Mouse (Mus musculus): ENCODE measurements at regions not wholly inside any gene's neighbourhood (a gene's known extent, or its start where the extent isn't known, plus 50 kb on each side); places are given as distances from the start of the nearest gene placed in this dataset.

DNA sequence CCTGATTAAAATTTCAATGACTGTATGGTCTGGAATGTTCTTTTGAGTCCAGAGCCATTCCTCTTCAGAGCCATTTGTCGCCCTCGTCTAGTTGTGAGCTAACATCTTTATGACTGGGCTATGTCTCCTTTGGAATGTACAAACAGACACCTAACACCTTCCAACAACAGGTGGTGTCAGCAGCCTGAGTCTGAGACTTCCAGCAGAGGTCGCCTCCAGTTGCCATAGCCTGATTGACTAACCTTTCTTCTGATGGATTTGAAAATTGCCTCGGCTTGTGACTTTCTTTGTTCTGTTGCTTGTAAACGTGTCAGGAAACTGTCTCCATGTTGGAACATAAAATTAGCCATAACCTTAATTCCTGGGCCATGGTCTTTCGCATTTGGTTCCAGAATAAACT is 284.8 kb upstream of the Hs6st1 start:
- no peaks in the 10 kb centered on the region for H3K4me1 ChIP-seq (replicated peaks; ENCODE audit: control insufficient read depth, insufficient read depth, low read length)
- no peak overlapping the region for H3K27ac ChIP-seq (ENCODE audit: low read depth, low read length)

DNA sequence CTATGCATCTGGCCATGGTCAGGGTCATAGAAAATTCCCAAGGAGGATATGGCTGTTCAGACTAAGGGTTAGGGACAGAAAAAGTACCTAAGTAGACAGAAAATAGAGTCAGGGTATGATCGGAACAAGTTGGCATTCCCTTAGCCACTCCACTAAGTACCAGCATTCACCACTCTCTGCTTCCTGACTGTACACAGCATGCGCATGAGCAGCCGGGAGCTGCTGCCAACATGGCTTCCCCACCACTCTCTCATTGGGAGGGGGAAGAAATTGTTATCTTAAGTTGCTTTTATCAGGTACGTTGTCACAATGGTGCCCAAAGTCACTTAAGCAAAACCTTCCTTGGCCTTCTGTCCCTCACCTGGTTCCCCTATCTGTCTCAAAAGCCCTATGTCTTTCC is 282.0 kb upstream of the Hs6st1 start:
- no peak for TF ChIP-seq CTCF (IDR thresholded peaks at IDR 0.05; ENCODE audit: low read depth)
- no peak overlapping the region for H3K27ac ChIP-seq (ENCODE audit: low read depth, low read length)
- 80% methylated on average over 4 of the region's 4 CpGs for whole genome bisulfite sequencing
- H3K4me1 ChIP-seq (replicated peaks; ENCODE audit: control insufficient read depth, insufficient read depth, low read length), result no peaks in the 10 kb centered on the region
- H3K4me2 ChIP-seq (replicated peaks; ENCODE audit: low read depth), result no peak overlapping the region
- H3K9me3 ChIP-seq (ENCODE audit: control insufficient read depth), result no peaks in the 10 kb centered on the region
- no peaks in the 10 kb centered on the region for H3K27me3 ChIP-seq (replicated peaks; ENCODE audit: control insufficient read depth, insufficient read depth, low read length)
- ATAC-seq, result no peak
- no peak overlapping the region for H3K9ac ChIP-seq (ENCODE audit: low read depth, low read length)
- H3K36me3 ChIP-seq (ENCODE audit: control insufficient read depth, insufficient read depth), result no peaks in the 10 kb centered on the region
- H3K4me3 ChIP-seq (ENCODE audit: low read depth, low read length), result no peak overlapping the region

More for the DNA sequence above, 284.8 kb upstream of the Hs6st1 start:
- H3K36me3 ChIP-seq (ENCODE audit: control insufficient read depth, insufficient read depth), result no peaks in the 10 kb centered on the region
- H3K9ac ChIP-seq (ENCODE audit: low read depth, low read length), result no peak overlapping the region
- no peaks in the 10 kb centered on the region for H3K27me3 ChIP-seq (replicated peaks; ENCODE audit: control insufficient read depth, insufficient read depth, low read length)
- no peak for ATAC-seq
- H3K4me2 ChIP-seq (replicated peaks; ENCODE audit: low read depth), result no peak overlapping the region
- peak; percentile 32 for TF ChIP-seq CTCF (IDR thresholded peaks at IDR 0.05; ENCODE audit: low read depth)
- H3K4me3 ChIP-seq (ENCODE audit: low read depth, low read length), result no peak overlapping the region
- 61% methylated on average over 6 of the region's 6 CpGs for WGBS
- H3K9me3 ChIP-seq (ENCODE audit: control insufficient read depth), result no peaks in the 10 kb centered on the region

DNA sequence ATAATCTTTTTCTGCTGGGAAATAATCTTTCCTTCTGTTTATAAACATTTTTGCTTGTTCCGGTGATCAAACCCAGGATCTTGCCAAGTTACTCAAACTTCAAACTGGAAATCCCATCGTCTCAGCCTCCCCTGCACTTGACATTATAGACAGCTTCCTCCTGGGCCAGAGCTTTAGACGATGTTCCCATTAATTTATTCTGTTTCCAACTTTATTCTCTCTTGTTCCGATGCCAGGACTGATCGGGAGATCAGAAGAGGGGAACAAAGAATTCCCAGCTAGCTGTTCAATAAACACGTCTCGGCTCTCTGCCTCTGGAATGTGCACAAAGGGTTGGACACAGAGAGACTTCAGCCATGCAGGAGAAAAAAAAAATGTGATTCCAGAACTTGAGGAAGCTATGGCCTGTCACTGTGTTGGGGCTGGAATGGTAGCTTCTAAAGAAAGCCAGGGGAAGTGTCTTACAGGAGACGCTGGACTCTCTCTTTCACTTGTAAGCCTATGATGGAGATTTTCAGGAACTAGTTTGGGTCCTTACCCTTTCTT is 281.5 kb upstream of the Hs6st1 start:
- H3K9ac ChIP-seq (ENCODE audit: low read depth, low read length), result no peak overlapping the region
- H3K9me3 ChIP-seq (ENCODE audit: control insufficient read depth), result no peaks in the 10 kb centered on the region
- WGBS, result 64% methylated on average over 8 of the region's 8 CpGs
- no peak overlapping the region for H3K4me2 ChIP-seq (replicated peaks; ENCODE audit: low read depth)
- ATAC-seq, result no peak
- no peaks in the 10 kb centered on the region for H3K4me1 ChIP-seq (replicated peaks; ENCODE audit: control insufficient read depth, insufficient read depth, low read length)
- no peaks in the 10 kb centered on the region for H3K27me3 ChIP-seq (replicated peaks; ENCODE audit: control insufficient read depth, insufficient read depth, low read length)
- no peak overlapping the region for H3K4me3 ChIP-seq (ENCODE audit: low read depth, low read length)
- H3K36me3 ChIP-seq (ENCODE audit: control insufficient read depth, insufficient read depth), result no peaks in the 10 kb centered on the region
- TF ChIP-seq CTCF (IDR thresholded peaks at IDR 0.05; ENCODE audit: low read depth), result no peak
- H3K27ac ChIP-seq (ENCODE audit: low read depth, low read length), result no peak overlapping the region

DNA sequence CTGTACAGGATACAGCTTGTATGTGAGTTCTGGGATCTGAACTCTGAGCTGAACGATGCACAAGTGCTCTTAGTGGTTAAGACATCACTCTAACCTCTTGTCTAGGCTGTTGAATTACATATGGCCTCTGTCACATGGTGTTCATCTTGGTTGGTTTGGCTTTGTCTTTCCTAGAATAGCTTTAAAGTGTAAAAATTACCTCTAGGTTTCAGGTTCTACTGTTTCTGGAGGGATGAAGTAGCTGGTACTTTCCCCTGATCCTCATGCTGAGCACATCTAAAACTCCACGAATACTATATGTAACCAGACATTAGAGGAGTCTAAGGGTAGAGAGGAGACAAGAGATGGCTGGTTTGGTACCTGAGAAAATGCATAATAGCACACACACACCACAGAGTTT is 271.1 kb upstream of the Hs6st1 start:
- Histone ChIP-seq H3K4me3 (ENCODE audit: low read depth, low read length) (no peak overlapping the region), H3K27ac (ENCODE audit: low read depth, low read length) (no peak overlapping the region), H3K9ac (ENCODE audit: low read depth, low read length) (no peak overlapping the region), H3K4me2 (replicated peaks; ENCODE audit: low read depth) (no peak overlapping the region), H3K36me3 (ENCODE audit: control insufficient read depth, insufficient read depth) (no peaks in the 10 kb centered on the region), H3K27me3 (replicated peaks; ENCODE audit: control insufficient read depth, insufficient read depth, low read length) (no peaks in the 10 kb centered on the region), H3K4me1 (replicated peaks; ENCODE audit: control insufficient read depth, insufficient read depth, low read length) (no peaks in the 10 kb centered on the region), H3K9me3 (ENCODE audit: control insufficient read depth) (no peaks in the 10 kb centered on the region)
- no peak for ATAC-seq
- TF ChIP-seq CTCF (IDR thresholded peaks at IDR 0.05; ENCODE audit: low read depth), result no peak
- WGBS, result 76% methylated on average over 2 of the region's 2 CpGs

DNA sequence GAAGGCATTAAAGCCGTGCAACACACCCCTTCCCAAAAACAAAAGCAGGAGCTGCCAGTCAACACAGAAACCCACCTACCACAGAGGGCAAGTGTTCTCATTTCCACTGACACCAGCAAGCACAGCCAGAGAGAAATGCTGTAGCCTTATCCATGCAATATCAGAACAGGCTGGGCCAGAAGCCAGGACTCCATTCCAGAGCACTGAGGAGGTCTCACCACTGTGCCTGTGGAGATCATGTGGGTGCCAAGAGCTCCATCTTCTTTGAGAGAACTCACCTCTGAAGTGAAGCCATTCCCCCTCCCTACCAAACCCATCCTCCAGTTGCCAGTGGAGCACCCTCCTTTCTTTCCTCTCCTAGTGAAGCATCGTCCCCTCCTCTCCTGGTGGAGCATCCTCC is 270.7 kb upstream of the Hs6st1 start:
- no peak for ATAC-seq
- no peak overlapping the region for H3K27ac ChIP-seq (ENCODE audit: low read depth, low read length)

DNA sequence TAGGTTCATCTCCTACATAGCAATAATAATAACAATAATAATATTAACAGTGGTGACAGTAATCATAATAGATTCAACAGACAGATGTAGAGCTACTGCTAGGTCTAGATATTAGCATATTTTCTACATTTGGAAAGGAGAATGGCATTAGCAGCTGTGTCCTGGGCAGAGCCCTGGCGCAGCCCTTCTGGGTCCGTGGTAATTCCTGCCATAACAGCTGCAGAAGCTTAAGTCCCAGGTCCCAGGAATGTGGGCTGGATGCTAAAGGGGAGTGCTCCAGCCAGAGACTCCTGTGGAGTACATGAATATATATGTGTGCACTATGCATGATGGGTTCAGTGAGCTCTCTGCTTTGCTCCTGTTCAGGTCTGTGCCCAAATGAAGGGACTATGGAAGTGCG is 262.7 kb upstream of the Hs6st1 start:
- Histone ChIP-seq H3K4me2 (replicated peaks; ENCODE audit: low read depth) (no peak overlapping the region), H3K9ac (ENCODE audit: low read depth, low read length) (no peak overlapping the region), H3K9me3 (ENCODE audit: control insufficient read depth) (no peaks in the 10 kb centered on the region), H3K4me3 (ENCODE audit: low read depth, low read length) (no peak overlapping the region), H3K36me3 (ENCODE audit: control insufficient read depth, insufficient read depth) (no peaks in the 10 kb centered on the region), H3K27ac (ENCODE audit: low read depth, low read length) (no peak overlapping the region), H3K4me1 (replicated peaks; ENCODE audit: control insufficient read depth, insufficient read depth, low read length) (no peaks in the 10 kb centered on the region), H3K27me3 (replicated peaks; ENCODE audit: control insufficient read depth, insufficient read depth, low read length) (no peaks in the 10 kb centered on the region)
- 81% methylated on average over 3 of the region's 3 CpGs for WGBS
- no peak for ATAC-seq
- no peak for TF ChIP-seq CTCF (IDR thresholded peaks at IDR 0.05; ENCODE audit: low read depth)

More for the DNA sequence above, 270.7 kb upstream of the Hs6st1 start:
- no peak overlapping the region for H3K9ac ChIP-seq (ENCODE audit: low read depth, low read length)
- no peaks in the 10 kb centered on the region for H3K27me3 ChIP-seq (replicated peaks; ENCODE audit: control insufficient read depth, insufficient read depth, low read length)
- H3K4me2 ChIP-seq (replicated peaks; ENCODE audit: low read depth), result no peak overlapping the region
- H3K9me3 ChIP-seq (ENCODE audit: control insufficient read depth), result no peaks in the 10 kb centered on the region
- 88% methylated on average over 2 of the region's 2 CpGs for WGBS
- H3K4me1 ChIP-seq (replicated peaks; ENCODE audit: control insufficient read depth, insufficient read depth, low read length), result no peaks in the 10 kb centered on the region
- no peak for TF ChIP-seq CTCF (IDR thresholded peaks at IDR 0.05; ENCODE audit: low read depth)
- no peak overlapping the region for H3K4me3 ChIP-seq (ENCODE audit: low read depth, low read length)
- no peaks in the 10 kb centered on the region for H3K36me3 ChIP-seq (ENCODE audit: control insufficient read depth, insufficient read depth)

DNA sequence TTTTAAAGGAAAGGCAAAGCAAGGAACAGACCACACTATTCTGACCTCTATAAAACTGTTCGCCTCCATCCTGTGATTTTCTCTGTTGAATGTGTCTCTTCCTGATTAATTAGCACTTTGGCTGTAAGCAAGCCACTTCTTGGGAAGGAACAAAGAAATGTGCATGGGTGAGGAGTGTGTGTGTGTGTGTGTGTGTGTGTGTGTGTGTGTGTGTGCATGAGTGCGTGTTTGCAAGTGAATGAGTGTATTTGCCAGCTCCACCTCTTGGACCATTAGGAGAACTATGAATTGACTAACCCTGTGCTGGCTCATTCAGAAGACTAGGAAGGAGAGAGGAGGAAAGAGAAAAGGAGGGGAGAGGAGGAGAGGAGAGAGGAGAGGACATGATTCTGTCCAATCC is 261.9 kb upstream of the Hs6st1 start:
- Histone ChIP-seq H3K27me3 (replicated peaks; ENCODE audit: control insufficient read depth, insufficient read depth, low read length) (no peaks in the 10 kb centered on the region), H3K36me3 (ENCODE audit: control insufficient read depth, insufficient read depth) (no peaks in the 10 kb centered on the region), H3K4me1 (replicated peaks; ENCODE audit: control insufficient read depth, insufficient read depth, low read length) (no peaks in the 10 kb centered on the region), H3K27ac (ENCODE audit: low read depth, low read length) (no peak overlapping the region), H3K9ac (ENCODE audit: low read depth, low read length) (no peak overlapping the region), H3K4me3 (ENCODE audit: low read depth, low read length) (no peak overlapping the region), H3K4me2 (replicated peaks; ENCODE audit: low read depth) (no peak overlapping the region), H3K9me3 (ENCODE audit: control insufficient read depth) (no peaks in the 10 kb centered on the region)
- no peak for TF ChIP-seq CTCF (IDR thresholded peaks at IDR 0.05; ENCODE audit: low read depth)
- ATAC-seq, result no peak
- WGBS, result 66% methylated on average over 2 of the region's 2 CpGs

Measured in intestine, postnatal 0 days (tissue).